Mouse (Mus musculus) naive thymus-derived CD4-positive, alpha-beta T cell, adult 5 months (primary cell): ENCODE data around the gene Plcxd1. TPM values are rescaled to one million over a fixed set of nuclear protein-coding genes. Genes with fewer than 3 reads are reported as not detected.

ENCODE experiments used
- polyA plus RNA-seq: library from polyadenylated mRNA; unstranded; fragments of 100-300 nt; shearing (Covaris generic); gene quantifications from one replicate; pipeline ENCODE4 v1.2.1, GENCODE M21; 2017

Plcxd1 gene
- polyA plus RNA-seq, result 2.8 TPM

DNA sequence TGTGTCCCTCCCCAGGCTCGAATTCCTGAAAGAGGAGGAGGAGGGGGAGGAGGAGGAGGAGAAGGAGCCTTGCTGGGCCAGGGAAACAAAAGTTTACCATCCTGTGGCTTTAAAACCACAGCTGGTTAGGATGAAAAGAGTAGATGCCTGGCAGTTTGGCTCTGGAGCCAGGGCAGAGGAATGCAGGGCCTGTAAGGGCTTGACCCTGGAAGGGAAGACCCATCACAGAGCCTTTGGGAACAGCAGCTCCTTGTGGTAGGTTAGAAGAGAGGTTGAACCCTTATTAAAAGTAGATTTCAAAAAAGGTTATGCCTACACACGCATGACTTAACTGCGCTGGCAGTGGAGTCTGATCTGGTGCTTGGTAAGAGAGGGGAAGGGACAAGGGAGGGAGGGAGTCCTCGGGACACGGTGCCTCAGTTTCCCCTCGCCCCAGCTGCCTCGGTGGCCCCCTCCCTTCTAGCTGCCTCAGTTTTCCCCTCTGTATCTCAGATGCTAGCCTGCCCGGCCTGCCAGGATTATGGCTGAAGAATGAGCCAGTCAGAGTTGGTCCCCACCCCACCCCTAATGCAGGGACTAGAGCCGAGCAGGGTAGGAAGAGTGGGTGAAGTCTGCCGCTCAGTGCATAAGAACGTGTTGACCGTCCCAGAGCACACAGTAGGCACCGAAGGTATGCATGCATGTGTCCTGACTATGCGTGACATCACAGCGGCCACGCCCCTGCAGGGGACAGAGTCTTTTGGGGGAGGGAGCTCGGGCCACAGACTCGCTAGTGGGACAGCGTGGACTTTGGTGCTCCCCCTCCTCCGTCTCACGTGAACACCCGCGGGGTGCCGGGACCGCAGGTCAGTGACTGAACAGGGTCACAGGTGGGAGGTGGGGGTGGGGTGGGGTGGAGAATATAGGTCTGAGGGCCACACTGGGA, at the start of gene Plcxd1:
Plcxd1 (plus strand) TSS at position 314 of the 925 bp plus-strand sequence.

DNA sequence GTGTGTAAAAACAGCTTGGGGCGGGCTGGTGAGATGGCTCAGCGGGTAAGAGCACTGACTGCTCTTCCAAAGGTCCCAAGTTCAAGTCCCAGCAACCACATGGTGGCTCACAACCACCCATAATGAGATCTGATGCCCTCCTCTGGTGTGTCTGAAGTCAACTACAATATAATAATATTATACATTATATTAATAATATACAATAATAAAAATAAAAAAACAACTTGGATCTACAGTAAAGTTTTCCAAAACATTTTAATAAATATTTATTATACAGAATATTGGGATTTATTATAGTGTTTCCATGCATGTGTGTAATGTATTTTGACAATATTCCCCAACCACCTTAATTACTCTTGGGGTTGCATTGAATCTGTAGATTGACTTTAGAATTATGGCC, 27.4 kb upstream of the Plcxd1 start, which contains the start of gene Gm17655:
Gm17655 (minus strand) TSS at position 101 of the 400 bp plus-strand sequence.

DNA sequence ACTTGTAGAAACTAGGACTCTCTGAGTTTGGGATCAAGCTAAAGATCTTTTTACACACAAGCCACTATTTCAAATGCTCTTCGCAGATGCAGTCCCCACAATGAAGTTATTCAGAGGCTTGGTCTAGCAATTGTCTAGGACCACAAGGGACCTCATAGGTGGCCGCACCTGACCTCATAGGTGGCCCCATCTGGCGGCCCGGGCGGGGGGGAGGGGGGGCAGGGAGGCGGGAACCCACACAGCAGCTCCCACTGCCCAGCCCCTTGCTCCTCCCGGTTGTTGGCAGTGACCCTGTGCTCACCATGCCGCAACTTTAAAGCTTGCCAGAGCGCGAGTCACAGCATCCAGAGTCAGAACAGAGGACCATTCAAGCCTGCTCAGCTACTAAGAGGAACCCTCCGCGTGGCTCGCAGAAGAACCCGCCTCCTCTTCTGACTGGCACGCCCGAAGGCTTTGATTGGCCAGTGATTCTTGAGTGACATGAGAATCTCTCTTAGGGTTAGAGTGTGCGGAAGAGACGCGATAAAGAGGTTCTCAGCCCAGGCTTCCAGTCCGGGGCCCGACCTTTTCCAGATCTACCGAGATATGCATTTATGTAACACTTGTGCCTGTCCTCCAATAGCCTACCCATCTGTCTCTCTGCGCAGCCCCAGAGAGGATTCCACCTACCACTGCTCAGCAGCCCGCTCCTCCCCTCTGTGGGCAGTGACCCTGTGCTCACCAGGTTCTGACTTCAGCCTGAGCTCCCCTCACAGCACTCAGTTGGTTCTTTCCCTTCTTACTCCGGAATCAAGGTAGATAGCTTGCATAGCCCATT, 5.5 kb upstream of the Plcxd1 start, which contains the start of gene Gm35315:
Gm35315 (minus strand) TSS at position 391 of the 817 bp plus-strand sequence.

DNA sequence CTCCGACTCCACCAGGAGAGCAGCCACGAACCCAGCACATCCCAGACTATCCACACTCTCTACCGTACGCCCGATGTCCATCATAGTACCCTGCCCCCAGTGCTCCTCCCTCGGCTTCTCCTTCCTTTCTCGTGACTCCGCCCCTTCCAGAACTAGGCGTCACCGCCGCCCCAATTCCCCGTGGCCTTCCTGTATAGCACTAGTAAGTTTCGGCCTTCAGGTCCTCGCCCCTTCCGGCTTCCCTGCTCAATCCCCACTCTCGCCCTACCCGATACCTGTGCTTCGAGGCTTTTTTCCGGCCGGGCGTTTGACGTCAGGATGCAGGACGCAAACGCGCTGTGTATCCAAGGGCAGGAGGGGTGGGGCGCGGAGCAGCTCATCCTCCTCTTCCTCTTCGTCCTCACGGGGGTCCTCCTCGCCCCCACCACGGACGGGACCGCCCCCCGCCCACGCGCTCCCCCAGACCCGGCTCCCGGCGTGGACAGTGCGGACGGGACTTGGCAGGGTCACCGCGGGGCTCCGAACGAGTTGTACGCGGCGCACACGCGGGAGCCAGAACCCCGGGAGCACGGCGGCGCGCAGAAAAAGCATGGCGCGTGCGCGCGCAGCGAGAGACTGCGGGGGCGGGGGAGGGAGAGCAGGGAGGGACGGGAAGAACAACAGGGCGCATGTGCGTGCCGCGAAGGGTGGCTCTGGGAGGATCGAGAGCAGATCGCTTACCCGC, 8.0 kb downstream of the Plcxd1 start, which contains the start of gene Gtpbp6:
Gtpbp6 (minus strand) TSS at position 617 of the 724 bp plus-strand sequence.

GRCm38 (mm10) chr5:110109991-110110441, 10.2 kb downstream of the Plcxd1 start, which contains the start of gene Zfp605:
Gene Zfp605 (plus strand): TSS chr5:110110092.

DNA sequence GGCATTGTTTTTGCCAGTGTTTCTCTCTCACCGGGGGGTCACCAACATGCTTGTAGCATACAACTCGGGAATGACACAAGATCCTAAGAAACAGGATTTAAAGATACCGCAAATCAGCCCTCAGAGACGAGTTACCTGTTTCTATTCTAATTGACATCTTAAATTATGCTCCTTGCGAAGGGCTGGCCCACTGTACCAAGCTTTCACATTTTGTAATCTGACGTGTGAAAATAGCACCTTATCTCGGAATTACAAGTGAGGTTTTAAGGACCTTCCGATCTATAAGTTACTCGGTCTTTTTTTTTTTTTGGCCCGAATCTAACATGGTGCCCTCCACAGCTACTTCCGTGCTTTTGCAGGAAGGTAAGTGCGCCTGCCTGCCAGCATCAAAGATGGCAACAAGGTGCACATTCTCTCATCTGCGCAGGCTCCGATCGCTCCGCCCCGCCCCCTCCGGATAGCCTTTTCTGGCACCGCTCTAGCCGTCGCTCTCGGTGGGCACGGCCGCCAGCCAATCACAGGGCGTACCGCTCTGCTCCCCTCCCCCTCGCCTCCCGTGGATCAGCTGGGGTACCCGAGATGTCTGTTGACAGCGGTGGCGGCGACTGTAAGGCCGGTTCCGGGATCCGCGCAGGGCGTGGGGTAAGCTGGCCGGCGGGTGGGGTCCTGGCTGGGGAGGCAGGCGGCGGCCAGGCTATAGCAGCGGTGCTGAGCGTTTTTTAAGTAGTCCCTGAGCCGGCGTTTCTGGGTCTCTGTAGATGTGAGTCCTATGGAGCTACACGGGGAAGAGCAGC, 35.7 kb downstream of the Plcxd1 start, which contains the start of gene Chfr:
Chfr (plus strand) TSS at position 550 of the 794 bp plus-strand sequence.

Other genes with a start within 250 kb of the Plcxd1 start
- gene Gm15446, start 176.6 kb upstream of the Plcxd1 start, polyA plus RNA-seq, result 15.4 TPM
- 16.6 TPM for gene Zfp932, start 103.4 kb upstream of the Plcxd1 start, polyA plus RNA-seq
- 7.4 TPM for gene Gm17655, start 27.5 kb upstream of the Plcxd1 start, polyA plus RNA-seq
- gene Gm35315, start 5.5 kb upstream of the Plcxd1 start, polyA plus RNA-seq, result 0.86 TPM
- 67.6 TPM for gene Gtpbp6, start 8.2 kb downstream of the Plcxd1 start, polyA plus RNA-seq
- gene Zfp605, start 10.1 kb downstream of the Plcxd1 start, polyA plus RNA-seq, result 1.8 TPM
- 65.5 TPM for gene Chfr, start 35.9 kb downstream of the Plcxd1 start, polyA plus RNA-seq
- gene Golga3, start 76.7 kb downstream of the Plcxd1 start, polyA plus RNA-seq, result 30.7 TPM
- 48.9 TPM for gene Ankle2, start 131.0 kb downstream of the Plcxd1 start, polyA plus RNA-seq
- gene Pgam5, start 169.9 kb downstream of the Plcxd1 start, polyA plus RNA-seq, result 59.6 TPM
- gene Pxmp2, start 186.2 kb downstream of the Plcxd1 start, polyA plus RNA-seq, result 2.4 TPM
- gene Pole, start 186.3 kb downstream of the Plcxd1 start, polyA plus RNA-seq, result 3.6 TPM
- not detected for gene P2rx2, start 243.2 kb downstream of the Plcxd1 start, polyA plus RNA-seq
- not detected for gene Lrcol1, start 244.8 kb downstream of the Plcxd1 start, polyA plus RNA-seq